Mouse (Mus musculus) heart, embryonic 14.5 days (tissue): ENCODE measurements around the gene Olfr1442. TPM values are rescaled to one million over a fixed set of nuclear protein-coding genes. Genes with fewer than 3 reads are reported as not detected.
"Not testable (repeated sequence)": the region's sequence is repeated elsewhere in the genome, so short reads cannot be mapped to it uniquely, and the experiment has no call there.

Experiments
- ATAC-seq: fragments of 200-750 bp; cut with Nextera tagmentation; 2 replicates; pipeline ENCODE4 v1.8.0; 2017; ENCODE audit warnings: low read depth, moderate TSS enrichment; ENCODE audit not compliant: insufficient number of reproducible peaks, insufficient read depth, low FRiP score
- H3K27ac ChIP-seq, 2 experiments: fragments of 200-500 bp in 1 of 2; fragments of 300-500 bp in 1 of 2; sonication (generic) in 1 of 2; replicated peaks in 1 of 2; 2 replicates each; pipeline ENCODE4 v1.5.1; 2012 to 2014; ENCODE audit warnings: low read depth in 2 of 2, low read length in 2 of 2, control low read depth in 1 of 2, mild to moderate bottlenecking in 1 of 2, mixed read lengths in 1 of 2; ENCODE audit not compliant: control insufficient read depth in 1 of 2, insufficient read depth in 1 of 2
- H3K27me3 ChIP-seq: fragments of 300-500 bp; sonication (generic); 2 replicates; pipeline ENCODE4 v1.6.1; 2014; ENCODE audit warnings: mild to moderate bottlenecking, low read length, control low read depth; ENCODE audit not compliant: control insufficient read depth, insufficient read depth
- H3K36me3 ChIP-seq: fragments of 300-500 bp; sonication (generic); 2 replicates; pipeline ENCODE4 v1.6.1; 2014; ENCODE audit warnings: mild to moderate bottlenecking, control low read depth, low read length, mixed read lengths; ENCODE audit not compliant: control insufficient read depth, insufficient read depth
- H3K4me1 ChIP-seq, 2 experiments: fragments of 200-500 bp in 1 of 2; fragments of 300-500 bp in 1 of 2; sonication (generic) in 1 of 2; 2 replicates each; pipeline ENCODE4 v1.6.1; 2012 to 2014; ENCODE audit warnings: low read length in 2 of 2, control low read depth in 1 of 2, mixed read lengths in 1 of 2; ENCODE audit not compliant: control insufficient read depth in 2 of 2, insufficient read depth in 2 of 2
- H3K4me2 ChIP-seq: fragments of 300-500 bp; sonication (generic); 2 replicates; pipeline ENCODE4 v1.6.1; 2014; ENCODE audit warnings: mild to moderate bottlenecking, low read length
- H3K4me3 ChIP-seq, 2 experiments: fragments of 200-500 bp in 1 of 2; fragments of 300-500 bp in 1 of 2; sonication (generic) in 1 of 2; 2 replicates each; pipeline ENCODE4 v1.5.1; 2012 to 2014; ENCODE audit warnings: low read length in 2 of 2, mild to moderate bottlenecking in 2 of 2, control low read depth in 1 of 2, low read depth in 1 of 2, moderate library complexity in 1 of 2; ENCODE audit not compliant: control insufficient read depth in 1 of 2, insufficient read depth in 1 of 2
- H3K9ac ChIP-seq: fragments of 300-500 bp; sonication (generic); 2 replicates; pipeline ENCODE4 v1.6.1; 2014; ENCODE audit warnings: mild to moderate bottlenecking, low read length
- H3K9me3 ChIP-seq: fragments of 300-500 bp; sonication (generic); 2 replicates; pipeline ENCODE4 v1.6.1; 2016; ENCODE audit warnings: low read length, control low read depth; ENCODE audit not compliant: control insufficient read depth
- WGBS: fragments of 180-500 bp; shearing (Covaris S2); extraction: QIAGEN DNeasy Blood & Tissue Kit; methylation state at CpG from one replicate; pipeline ENCODE4 v1.1.7; 2014; 5-methylcytosine and 5-hydroxymethylcytosine counted together
- polyA plus RNA-seq: library from polyadenylated mRNA; unstranded; fragments of >200 nt; fragmentation: Nextera tagmentation; extraction: Ambion mirVana; gene quantifications from 2 replicates; pipeline ENCODE4 v1.2.1, GENCODE M21; 2014

The Olfr1442 gene
- polyA plus RNA-seq, 1 experiment from 2014 or later, result not detected

DNA sequence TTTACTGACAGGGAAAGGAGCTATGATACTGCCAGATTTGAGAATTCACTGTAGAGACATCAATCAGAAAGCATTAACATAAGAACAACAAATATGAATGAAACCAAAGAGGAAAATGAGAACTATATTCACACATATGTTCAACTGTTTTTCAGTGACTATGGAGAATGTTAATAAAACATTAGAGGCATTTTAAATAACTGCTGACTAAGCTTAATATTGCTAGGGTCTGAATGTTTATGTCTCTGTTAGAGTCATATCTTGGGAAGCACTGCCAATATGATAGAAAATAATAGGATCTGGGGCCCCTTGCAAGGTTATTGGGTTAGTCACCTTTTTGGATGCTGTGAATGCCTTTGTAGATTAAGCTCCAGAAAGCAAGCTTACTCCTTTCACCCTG lies 38.7 kb downstream of the Olfr1442 start:
- H3K4me3 ChIP-seq, result no peak overlapping the region
- H3K9ac ChIP-seq, result no peak overlapping the region
- H3K27me3 ChIP-seq, result no peaks in the 10 kb centered on the region
- H3K36me3 ChIP-seq, result no peaks in the 10 kb centered on the region
- no peak overlapping the region for H3K4me2 ChIP-seq
- no peak overlapping the region for H3K27ac ChIP-seq
- ATAC-seq, result no peak
- no peaks in the 10 kb centered on the region for H3K4me1 ChIP-seq
- no peaks in the 10 kb centered on the region for H3K9me3 ChIP-seq

DNA sequence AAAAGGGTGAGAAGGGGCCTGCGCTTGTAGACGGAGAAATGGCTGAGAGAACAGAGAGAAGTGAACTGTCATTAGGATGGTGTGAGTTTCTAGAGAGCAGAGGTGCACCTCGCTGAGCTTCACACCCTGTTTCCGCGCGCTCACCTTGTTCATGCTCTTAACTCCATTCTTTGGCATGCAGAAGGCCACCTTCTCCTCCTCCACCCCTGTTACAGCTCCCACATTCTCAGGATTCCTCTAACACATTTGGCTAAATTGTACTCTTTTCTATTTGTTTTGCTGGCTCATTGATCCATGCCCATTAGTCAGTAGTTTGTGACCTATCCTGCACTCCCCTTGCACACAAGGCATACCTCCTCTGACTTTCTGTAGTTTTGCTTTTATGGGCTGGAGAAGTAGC lies 49.0 kb downstream of the Olfr1442 start:
- H3K4me2 ChIP-seq, result no peak overlapping the region
- 77% methylated on average over 6 of the region's 6 CpGs for WGBS
- no peak for ATAC-seq

DNA sequence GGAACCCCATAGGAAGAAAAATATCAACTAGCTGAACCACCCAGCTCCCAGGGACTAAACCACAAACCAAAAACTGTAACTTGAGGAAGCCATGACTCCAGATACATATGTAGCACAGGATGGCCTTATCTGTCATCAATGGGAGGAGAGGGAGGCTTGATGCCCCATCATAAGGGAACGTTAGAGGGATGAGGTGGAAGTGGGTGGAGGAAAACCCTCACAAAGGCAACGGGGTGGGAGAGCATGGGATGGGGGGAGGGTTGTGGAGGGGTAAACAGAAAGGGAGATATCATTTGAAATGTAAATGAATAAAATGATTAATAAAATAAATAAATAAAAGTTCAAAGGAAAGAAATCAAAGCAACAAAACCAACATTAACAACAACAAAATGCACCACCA lies 50.2 kb downstream of the Olfr1442 start:
- 55% methylated on average over 2 of the region's 2 CpGs for WGBS
- no peak overlapping the region for H3K9ac ChIP-seq
- no peak for ATAC-seq
- H3K27me3 ChIP-seq, result no peaks in the 10 kb centered on the region
- H3K9me3 ChIP-seq, result no peaks in the 10 kb centered on the region
- no peak overlapping the region for H3K4me2 ChIP-seq
- no peak overlapping the region for H3K4me3 ChIP-seq
- no peaks in the 10 kb centered on the region for H3K4me1 ChIP-seq
- no peaks in the 10 kb centered on the region for H3K36me3 ChIP-seq
- H3K27ac ChIP-seq, result no peak overlapping the region

More for the DNA sequence above, 49.0 kb downstream of the Olfr1442 start:
- Histone ChIP-seq H3K36me3 (no peaks in the 10 kb centered on the region), H3K9ac (no peak overlapping the region), H3K4me3 (no peak overlapping the region), H3K4me1 (no peaks in the 10 kb centered on the region), H3K9me3 (no peaks in the 10 kb centered on the region), H3K27me3 (no peaks in the 10 kb centered on the region), H3K27ac (no peak overlapping the region)

DNA sequence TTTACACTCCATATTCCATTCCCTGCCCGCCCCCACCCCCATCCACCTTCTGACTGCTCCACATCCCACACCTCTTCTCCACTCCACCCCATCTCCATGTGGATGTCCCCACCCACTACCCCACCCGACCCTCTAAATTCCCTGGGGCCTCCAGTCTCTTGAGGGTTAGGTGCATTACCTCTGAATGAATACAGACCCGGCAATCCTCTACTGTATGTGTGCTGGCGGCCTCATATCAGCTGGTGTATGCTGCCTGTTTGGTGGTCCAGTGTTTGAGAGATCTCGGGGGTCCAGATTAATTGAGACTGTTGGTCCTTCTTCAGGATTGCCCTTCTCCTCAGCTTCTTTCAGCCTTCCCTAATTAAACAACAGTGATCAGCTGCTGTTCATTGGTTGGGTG lies 50.7 kb downstream of the Olfr1442 start:
- not testable (repeated sequence) for H3K36me3 ChIP-seq, H3K27me3 ChIP-seq, H3K27ac ChIP-seq, H3K9me3 ChIP-seq, H3K9ac ChIP-seq, H3K4me1 ChIP-seq, ATAC-seq, H3K4me3 ChIP-seq, H3K4me2 ChIP-seq
- WGBS, result 83% methylated on average over 5 of the region's 5 CpGs

DNA sequence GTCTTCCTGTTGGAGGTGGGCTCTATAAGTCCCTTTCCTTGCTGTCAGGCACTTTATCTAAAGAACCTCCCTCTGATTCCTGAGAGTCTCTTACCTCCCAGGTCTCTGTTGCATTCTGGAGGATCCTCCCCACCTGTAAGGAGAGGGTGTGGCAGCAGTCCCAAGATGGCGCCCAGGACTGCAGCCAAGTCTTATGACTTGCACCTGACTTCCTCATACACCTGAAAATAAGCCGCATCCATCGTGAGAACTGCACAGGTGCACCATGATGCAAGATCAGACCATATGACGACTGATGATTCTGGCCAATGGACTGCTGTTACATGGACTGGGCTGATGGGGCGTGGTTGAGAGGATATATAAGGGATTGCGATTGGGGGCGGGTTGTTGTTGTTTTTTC lies 51.4 kb downstream of the Olfr1442 start:
- H3K4me3 ChIP-seq, H3K27me3 ChIP-seq, ATAC-seq, H3K4me1 ChIP-seq, H3K27ac ChIP-seq, H3K9me3 ChIP-seq, H3K36me3 ChIP-seq, H3K4me2 ChIP-seq, H3K9ac ChIP-seq: not testable (repeated sequence)
- WGBS, result 85% methylated on average over 7 of the region's 7 CpGs

DNA sequence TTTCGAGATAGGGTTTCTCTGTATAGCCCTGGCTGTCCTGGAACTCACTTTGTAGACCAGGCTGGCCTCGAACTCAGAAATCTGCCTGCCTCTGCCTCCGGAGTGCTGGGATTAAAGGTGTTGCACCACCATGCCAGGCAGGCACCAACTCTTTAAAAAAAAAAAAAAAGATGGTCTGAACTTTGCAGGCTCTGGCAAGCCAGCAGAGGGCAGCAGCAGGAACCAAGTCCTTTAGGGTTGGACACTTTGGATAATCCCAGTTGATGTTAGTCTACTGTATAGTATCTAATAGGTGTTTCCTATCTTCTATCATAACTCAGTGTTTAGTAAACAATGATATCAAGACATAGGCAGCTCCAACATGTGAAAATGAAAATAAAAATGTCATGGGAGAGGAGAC lies 52.1 kb downstream of the Olfr1442 start:
- 70% methylated on average over 2 of the region's 3 CpGs for WGBS
- H3K9ac ChIP-seq, result no peak overlapping the region
- no peaks in the 10 kb centered on the region for H3K4me1 ChIP-seq
- no peaks in the 10 kb centered on the region for H3K9me3 ChIP-seq
- H3K27ac ChIP-seq, result no peak overlapping the region
- no peak for ATAC-seq
- no peaks in the 10 kb centered on the region for H3K27me3 ChIP-seq
- no peak overlapping the region for H3K4me3 ChIP-seq
- no peak overlapping the region for H3K4me2 ChIP-seq
- no peaks in the 10 kb centered on the region for H3K36me3 ChIP-seq

DNA sequence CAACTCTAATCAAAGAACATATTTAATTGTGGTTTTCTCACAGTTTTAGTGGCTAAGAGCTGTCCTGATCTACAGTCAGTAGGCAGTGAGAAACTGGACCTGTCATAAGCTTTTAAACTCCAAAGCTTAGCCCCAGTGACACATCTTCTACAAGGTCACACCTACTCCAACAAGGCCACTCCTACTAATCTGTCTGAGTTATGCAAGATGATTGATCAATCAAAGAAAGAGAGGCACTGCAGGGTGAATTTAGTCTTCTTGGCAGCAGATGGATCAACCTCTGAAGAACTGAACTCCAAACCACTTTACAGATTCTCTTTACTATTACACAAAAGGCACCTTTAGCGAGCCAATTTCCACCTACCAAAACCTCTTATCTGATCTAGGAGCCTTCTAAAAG lies 55.6 kb downstream of the Olfr1442 start:
- no peak for ATAC-seq
- WGBS, result 69% methylated on average over 1 of the region's 1 CpGs
- no peak overlapping the region for H3K9ac ChIP-seq

More for the DNA sequence above, 55.6 kb downstream of the Olfr1442 start:
- H3K4me3 ChIP-seq, result no peak overlapping the region
- H3K4me2 ChIP-seq, result no peak overlapping the region
- H3K27ac ChIP-seq, result no peak overlapping the region
- H3K4me1 ChIP-seq, result no peaks in the 10 kb centered on the region
- no peaks in the 10 kb centered on the region for H3K27me3 ChIP-seq
- H3K36me3 ChIP-seq, result no peaks in the 10 kb centered on the region
- H3K9me3 ChIP-seq, result no peaks in the 10 kb centered on the region
